Mouse (Mus musculus) adrenal gland, adult (tissue): ENCODE data around the gene Vangl2.

Experiments
- DNase-seq, 2 experiments: peaks; one replicate each; pipeline ENCODE4 v3.0.0; 2022 to 2023; ENCODE audit warnings: low spot score in 1 of 2; ENCODE audit not compliant: inconsistent age in 2 of 2

Vangl2 gene

GRCm38 (mm10) chr1:172028394-172029275 lies at the start of gene Vangl2:
Gene Vangl2, minus strand, starts transcription at chr1:172028444.
- no peak for DNase-seq

DNA sequence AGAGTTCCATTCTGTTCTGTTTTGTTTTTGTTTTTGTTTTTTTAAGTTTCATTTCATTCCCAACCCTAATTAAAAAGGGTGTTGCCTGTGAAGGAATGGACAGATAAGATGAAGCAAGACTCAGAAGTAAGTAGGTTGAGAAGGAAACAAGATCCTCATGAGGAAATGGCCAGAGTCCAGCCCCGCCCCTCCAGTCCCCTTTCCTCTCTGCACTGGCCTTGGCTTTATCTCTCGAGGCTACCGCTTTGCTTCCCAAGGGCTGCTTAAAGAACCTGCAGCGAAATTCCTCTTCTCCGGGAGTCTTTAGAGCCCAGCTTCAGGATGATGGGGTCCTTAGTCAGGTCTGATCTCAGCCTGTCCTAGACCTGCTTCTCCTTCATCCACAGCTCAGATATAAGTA lies 49.7 kb upstream of the Vangl2 start:
- peak; percentile 62 to 85 for DNase-seq

DNA sequence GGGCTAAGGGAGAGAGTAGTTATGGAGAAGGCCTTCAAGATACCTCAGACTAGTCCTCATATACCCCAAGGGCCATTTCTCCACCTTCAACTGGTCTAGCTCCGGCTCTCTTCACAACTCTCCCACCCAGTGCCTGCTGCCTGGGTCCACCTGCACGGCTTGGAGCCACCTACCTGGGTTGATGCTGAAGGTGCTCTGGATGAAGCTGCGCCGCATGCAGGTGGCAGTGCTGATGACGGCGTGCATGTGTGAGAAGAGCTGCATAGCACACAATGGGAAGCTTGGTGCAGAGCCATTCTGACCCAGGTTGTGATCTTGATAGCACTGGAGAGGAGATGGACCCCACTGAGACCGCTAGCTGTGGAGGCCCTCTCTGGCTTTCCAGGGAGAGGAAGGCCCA lies 44.4 kb upstream of the Vangl2 start:
- no peak for DNase-seq

GRCm38 (mm10) chr1:172071556-172071955 lies 43.3 kb upstream of the Vangl2 start:
- DNase-seq: no peak

GRCm38 (mm10) chr1:172070227-172070626 lies 42.0 kb upstream of the Vangl2 start:
- no peak for DNase-seq

DNA sequence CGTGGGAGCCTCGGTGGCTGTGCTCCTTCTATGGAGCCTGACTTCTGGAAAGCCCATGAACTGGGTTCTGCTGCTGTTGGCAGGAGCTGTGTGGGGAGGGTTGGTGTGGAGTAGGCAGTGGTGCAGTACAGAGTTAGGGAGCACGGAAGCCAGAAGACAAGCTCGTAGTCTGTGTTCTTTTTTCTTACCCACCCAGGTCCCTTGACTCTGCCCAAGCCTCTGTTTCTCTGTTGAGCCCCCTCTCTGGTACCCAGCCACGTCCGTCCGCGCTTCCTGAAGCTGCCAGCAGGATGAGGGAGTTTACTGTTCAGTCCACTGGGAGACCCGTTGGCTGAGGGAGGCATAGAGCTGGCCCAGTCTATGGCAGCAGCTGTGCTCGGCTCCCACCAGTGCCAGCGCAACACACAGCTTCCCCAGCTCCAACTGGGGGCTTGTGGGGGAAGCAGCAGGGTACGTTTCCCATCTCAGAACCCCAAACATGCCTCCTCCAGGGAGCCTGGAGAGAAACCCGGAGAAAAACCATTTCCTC lies 36.4 kb upstream of the Vangl2 start:
- DNase-seq: no peak

- DNase-seq: no peak
Observed at GRCm38 (mm10) chr1:172063291-172064023, 35.2 kb upstream of the Vangl2 start.

DNA sequence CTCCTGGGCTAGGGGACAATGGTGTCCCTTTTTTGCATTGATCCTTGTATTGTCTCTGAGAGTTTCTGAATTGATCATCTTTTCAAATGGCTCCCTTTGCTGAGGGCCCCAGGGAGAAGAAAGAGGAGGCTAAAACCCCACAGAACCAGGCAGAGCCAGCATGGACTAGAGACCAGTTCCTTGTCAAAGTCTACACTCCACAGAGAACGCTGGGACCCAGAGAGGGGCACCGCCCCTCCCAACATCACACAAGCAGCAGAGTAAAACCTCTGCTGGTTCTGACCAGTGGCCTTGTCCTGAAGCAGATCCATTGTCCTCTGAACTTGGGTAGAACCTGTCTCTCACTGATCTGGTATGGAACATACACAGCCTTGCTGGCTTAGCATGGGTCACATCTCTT lies 33.9 kb upstream of the Vangl2 start:
- no peak for DNase-seq

DNA sequence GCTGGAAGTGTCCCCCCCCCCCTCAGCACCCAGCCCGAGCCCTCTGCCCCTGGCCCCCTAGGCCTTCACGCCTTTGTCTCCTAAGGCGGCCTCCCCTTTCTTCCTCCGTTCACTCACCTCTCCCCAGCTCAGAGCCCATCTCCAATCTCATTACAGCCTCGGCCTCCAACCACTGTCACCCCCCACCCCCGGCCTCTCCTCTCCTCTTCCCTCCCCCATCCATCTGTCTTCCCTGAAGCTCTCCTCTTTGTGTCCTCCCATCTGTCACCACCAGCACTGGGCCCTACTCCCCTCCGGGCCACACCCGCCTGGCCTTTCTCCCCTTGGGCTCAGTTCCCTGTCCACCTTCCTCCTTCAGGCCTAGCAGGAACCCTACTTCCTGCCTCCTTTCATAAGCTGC lies 33.0 kb upstream of the Vangl2 start:
- no peak for DNase-seq

DNA sequence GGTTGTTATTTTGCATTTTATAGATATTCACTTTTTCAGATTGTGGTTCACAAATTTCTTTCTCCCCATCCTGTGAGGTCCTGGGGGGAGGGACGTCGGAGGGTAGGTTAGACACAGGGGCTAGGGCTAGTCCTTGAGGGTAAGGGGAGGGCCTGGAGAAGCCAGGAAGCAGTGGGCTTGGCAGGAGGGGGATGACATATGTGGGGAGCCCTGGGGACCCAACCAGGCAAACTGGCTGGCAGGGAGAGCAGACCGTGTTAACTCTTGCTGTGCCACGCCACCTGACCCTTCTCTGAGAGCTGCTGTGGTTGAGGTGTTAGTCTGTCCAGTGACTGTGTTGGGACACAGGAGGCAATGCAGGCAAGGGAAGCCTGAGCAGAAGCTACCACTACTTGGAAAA lies 32.4 kb upstream of the Vangl2 start:
- DNase-seq: no peak

DNA sequence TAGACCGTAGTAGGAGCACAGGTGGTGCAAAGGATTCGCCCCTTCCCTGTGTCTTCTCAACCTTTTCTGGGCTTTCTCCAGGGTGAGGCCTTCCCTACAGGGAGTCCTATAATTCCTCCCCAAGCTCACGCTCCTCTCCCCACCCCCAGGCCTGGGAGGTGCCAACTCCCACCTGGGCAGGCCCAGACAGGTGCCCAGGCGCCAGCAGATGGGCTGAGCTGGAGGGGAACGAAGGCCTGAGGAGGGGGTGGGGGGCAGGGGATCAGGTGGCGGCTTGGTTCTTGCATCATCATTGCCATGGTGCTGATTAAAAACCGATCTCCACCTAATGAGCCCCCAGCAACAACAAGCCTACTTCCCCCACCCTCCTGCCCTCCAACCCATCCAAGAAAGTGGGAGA lies 30.6 kb upstream of the Vangl2 start:
- DNase-seq: no peak

DNA sequence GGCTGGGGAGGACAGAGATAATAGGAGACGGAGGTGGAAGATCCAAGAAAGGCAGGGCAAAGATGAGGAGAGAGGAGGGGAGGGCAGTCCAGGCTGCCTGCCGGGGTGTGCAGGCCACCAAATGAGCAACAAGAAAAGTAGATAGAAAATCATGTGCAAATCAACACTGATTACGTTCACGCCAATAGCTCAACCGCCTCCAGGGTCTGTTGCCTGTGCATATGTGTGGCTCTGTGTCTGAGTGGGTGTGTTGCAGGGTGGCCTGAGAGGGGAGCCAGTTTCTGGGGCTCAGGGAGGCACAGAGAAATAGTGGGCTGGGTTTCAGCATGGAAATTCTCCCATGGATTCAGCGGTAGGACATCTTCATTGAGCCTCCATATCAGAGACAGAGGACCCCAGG lies 30.1 kb upstream of the Vangl2 start:
- no peak for DNase-seq

- DNase-seq: no peak
Observed at GRCm38 (mm10) chr1:172057491-172057921, 29.3 kb upstream of the Vangl2 start, which contains the start of gene Nhlh1. Gene Nhlh1, minus strand, starts transcription at chr1:172057573.

DNA sequence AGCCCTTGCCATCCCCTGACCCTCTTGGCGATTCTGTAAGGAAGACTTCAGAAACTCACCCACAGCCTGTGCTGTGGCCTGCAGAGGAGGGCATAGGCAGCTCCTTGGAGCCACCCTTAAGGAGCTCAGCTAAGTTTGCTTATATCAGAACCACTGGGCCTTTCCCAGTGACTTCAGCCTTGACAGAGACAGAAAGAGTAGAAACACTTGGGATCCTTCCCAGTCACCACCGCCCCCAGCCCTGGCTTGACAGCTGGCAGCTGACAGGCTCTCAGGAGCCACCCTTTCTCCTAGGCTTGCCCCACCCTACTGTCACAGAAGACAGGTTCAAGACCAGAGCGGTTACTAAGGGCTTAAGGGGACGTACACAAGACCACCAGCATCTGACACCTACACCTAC lies 28.0 kb upstream of the Vangl2 start:
- no peak for DNase-seq

- DNase-seq: no peak
Observed at GRCm38 (mm10) chr1:172053541-172054440, 25.5 kb upstream of the Vangl2 start.

- DNase-seq: no peak
Observed at GRCm38 (mm10) chr1:172052766-172053279, 24.6 kb upstream of the Vangl2 start.

- no peak for DNase-seq
Observed at GRCm38 (mm10) chr1:172049131-172049782, 21.0 kb upstream of the Vangl2 start.

DNA sequence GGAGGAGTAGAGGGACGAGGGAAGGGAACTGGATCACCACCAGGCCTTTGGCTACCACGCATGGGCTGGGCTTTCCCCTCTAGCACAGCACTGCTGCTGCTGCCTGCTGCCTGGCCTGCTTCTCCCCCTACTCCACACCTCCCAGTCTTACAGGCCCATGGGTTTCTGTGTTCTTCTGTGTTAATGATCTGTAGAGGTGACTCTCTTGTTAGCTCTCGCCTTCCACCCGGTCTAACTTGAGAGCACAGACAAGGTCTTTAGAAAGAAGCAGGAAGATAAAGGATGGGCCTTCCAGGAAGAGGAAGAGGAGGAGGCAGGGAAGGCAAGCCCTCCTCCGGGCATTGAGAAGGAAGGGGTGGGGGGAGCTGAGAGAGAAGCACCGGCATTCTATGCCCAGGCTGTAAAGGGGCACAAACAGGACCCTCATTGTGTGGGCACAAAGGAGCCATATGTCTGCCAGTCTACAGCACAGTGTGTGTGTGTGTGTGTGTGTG lies 20.0 kb upstream of the Vangl2 start:
- no peak for DNase-seq

- DNase-seq: peak; percentile 50 to 88
Observed at GRCm38 (mm10) chr1:172046938-172047337, 18.7 kb upstream of the Vangl2 start.

- DNase-seq: no peak
Observed at GRCm38 (mm10) chr1:172046410-172046809, 18.2 kb upstream of the Vangl2 start.
